Mouse (Mus musculus) spleen, postnatal 4 days (tissue): ENCODE data around the gene Pom121.

Source experiments
- DNase-seq, 2 experiments: peaks; one replicate each; pipeline ENCODE4 v3.0.0; 2022; ENCODE audit warnings: low spot score in 2 of 2

Pom121 gene

GRCm38 (mm10) chr5:135394004-135394823 is at the start of gene Pom121:
Gene Pom121 (minus strand): TSS chr5:135394546.
- peak; percentile 83 to 93 for DNase-seq

DNA sequence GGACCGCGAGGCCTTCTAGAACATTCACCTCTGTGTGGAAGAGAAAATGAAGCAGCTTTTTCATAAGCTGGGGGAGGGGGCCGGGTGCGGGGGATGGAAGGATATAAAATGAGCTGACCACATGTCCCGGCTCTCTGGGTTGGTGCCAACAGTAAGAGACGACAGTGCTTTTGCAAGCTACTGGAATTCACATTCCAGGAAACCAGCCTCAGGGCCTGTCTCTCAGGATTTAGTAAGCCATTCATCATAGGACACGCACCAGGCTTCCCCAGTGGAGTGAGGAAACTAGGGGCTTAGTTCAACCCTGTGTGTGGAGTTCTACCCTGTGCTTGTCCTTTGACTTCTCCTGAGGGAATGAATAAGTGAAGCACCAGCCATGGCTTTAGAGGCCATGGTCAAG is 48.1 kb upstream of the Pom121 start:
- DNase-seq = no peak

- DNase-seq = no peak
Observed at GRCm38 (mm10) chr5:135435039-135435438, 40.7 kb upstream of the Pom121 start.

DNA sequence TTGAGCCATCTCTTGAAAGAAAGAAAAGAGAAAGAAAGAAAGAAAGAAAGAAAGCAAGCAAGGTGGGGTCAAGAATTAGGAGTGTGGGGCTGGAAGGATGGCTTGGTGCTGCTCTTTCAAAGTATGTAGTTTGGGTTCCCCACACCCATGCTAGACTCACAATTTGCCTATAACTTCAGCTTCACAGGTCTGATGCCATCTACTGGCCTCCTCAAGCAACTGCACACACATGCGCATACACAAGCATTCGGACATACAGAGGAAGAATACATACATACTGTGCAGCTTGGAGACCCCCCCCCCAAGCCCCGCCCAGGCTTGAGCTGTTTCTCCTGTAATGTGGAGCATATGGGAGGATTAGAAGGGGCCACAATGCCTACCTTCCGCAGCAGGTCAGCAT is 39.5 kb upstream of the Pom121 start:
- DNase-seq = no peak

DNA sequence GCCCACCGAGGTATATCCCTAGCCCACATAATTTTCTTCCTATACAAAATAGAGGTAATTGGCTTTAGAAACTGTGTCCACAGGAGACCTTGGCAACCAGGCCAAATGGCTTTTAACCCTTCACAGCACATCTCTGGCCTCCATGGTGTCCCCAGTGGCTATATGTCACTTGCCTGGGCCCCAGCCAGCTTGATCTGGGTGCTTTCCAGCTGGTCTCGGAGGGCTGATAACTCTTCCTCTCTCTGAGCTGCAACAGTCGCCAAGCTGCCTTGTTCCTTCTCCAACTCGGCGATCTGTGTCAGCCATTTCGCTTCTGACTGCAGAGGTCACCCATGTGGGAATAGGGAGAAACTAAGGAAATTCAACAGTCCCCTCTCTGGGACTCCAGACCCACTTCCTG is 36.8 kb upstream of the Pom121 start:
- DNase-seq = no peak

DNA sequence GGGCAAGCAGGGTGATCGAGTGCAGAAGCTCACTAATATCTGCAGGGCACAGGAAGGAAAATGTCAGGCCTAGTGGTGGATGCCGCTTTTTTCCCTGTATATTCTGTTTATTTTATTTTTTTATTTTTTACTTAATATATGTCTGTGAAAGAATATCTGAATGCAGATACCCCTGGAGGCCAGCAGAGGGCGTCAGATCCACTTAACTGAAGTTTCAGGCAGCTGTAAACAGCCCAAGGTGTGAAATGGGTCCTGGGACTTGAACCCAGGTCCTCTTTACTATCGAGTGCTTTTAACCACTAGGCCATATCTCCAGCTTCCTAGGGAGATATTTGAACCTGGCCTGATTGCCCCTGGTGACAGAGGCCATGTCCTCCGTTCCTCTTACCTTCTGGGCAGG is 34.4 kb upstream of the Pom121 start:
- no peak for DNase-seq

DNA sequence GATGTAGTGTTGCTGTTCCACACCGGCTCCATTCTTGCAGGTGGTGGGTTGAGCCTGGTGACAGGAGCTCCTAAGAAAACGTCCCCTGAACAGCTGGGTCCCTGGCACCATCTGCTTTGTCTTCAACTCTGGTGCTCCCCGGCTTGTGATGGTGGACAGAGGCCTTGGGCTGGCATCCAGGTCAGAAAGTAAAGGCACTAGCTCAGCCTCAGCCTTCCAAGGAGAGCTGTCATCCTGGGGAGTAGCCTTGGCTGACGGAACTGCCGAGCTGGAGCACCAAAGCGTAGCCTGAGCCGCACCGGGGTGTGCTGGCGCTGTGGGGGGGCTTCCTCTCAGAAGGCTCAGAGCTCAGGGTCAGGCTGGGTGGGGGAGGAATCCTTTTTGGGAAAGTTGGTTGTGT is 15.9 kb upstream of the Pom121 start:
- no peak for DNase-seq

GRCm38 (mm10) chr5:135408114-135408513 is 13.8 kb upstream of the Pom121 start:
- no peak for DNase-seq

- no peak for DNase-seq
Observed at GRCm38 (mm10) chr5:135405437-135405836, 11.1 kb upstream of the Pom121 start.

DNA sequence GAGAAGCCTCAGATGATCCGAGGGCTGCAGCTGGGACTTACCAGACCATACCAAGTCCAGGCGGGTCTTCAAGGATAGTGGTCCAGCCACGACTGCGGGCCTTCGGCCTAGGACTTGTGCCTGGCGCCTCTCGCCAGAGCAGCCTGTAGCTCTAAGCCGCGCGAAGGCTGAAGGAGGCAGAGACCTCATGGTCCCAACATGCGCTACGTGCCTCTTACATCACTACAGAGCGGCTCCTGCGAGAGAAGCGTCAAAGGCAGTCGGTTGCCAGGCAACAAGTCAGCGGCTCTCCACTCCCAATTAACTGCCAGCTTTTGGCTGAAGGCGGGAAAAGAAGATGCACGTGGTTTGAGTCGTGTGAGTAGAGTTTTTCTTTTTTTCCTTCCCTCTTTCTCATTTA is 10.3 kb upstream of the Pom121 start:
- DNase-seq = no peak

DNA sequence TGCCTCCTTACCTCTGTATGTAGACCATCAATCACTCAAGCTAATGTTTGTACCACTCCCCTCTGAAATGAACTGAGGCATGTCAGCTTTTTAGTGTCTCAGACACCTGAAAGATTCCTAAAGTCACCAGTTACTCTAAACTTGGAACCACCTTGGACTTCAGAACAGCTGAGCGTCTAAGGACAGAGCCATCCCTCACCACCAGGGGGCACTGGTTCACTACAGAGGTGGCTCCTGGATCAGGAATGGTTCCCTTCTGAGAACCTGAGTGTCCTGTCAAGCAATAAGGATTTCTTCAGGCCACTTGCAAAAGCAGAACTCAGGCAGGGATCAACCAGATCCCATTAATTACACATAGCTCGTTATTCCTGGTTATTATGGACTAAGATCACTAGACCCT is 5.9 kb upstream of the Pom121 start:
- peak; percentile 73 to 91 for DNase-seq

DNA sequence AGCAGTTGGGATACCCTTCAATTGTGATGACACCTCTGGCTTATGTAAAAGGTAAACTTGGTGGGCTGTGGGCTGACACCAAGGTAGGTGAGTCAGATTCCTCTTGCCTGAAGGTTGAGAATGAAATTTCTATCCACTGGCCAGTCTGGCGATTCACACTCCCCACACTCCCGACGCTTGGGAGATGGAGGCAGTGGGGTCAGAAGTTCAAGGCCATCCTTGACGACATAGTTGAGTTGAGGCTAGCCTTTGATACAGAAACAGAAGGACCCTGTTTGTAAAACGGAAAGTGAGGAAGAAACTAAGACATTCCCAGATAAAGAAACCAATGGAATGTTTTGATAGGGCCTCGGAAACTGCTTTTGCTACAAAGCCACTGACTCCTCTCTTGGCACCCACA is 5.0 kb upstream of the Pom121 start:
- DNase-seq = no peak

DNA sequence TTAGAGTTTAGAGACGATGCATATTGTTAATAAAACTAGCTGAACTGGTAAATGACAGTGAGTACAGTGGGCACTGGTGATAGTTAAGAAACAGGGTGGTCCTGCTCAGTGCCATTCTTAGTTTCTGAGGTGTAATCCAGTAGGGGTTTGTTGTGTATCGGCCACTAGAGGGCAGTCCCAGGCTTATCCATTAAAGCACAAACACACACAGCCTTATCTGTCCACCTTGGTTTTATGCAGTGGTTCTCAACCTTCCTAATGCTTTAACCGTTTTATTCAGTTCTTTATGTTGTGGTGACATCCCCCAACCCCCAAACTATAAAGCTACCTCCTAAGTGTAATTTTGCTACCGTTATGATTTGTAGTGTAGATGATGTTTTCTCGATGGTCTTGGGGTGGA is 1.5 kb upstream of the Pom121 start:
- DNase-seq = peak; percentile 35 to 73

DNA sequence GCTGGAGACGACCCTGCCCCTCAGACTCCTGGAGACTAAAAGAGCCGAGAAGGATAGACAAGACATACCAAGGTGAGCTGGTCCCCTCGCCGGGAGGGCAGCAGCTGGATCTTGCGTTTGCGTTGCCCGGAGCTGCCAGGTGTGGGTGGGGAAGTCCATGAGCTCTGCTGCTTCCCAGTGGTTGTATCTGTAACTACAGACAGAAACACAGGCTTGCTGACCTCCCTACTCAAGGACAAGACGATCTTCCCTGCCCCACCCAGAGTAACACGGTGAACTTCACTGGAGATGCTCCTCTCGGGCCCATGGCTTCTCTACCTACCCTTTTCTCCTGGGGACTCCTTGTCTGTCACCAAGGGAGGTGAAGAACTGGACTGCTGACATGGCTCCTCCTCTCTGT is 10.6 kb downstream of the Pom121 start:
- DNase-seq = no peak

- DNase-seq = no peak
Observed at GRCm38 (mm10) chr5:135382746-135383145, 11.6 kb downstream of the Pom121 start.

GRCm38 (mm10) chr5:135381356-135381925 is 12.9 kb downstream of the Pom121 start:
- DNase-seq = no peak

DNA sequence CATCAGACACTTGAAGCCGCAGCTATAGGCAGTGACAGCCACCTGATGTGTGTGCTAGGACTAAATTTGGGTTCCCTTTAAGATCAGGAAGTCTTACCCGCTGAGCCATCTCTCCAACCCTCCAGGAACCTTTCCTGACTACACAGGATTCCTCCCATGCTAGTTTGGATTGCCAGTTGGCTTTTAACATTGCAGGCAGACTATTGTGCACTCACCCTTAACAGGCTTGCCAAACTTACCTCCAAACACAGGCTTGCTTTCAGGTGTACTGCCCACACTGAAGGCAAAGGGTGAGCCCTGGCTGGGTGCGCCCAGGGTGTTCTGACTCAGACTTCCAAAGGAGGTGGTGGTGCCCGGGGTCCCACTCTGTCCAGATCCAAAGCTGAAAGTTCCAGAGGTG is 13.7 kb downstream of the Pom121 start:
- DNase-seq = no peak

- DNase-seq = no peak
Observed at GRCm38 (mm10) chr5:135376341-135376740, 18.0 kb downstream of the Pom121 start.

GRCm38 (mm10) chr5:135375167-135375566 is 19.2 kb downstream of the Pom121 start:
- DNase-seq = no peak

GRCm38 (mm10) chr5:135373601-135374000 is 20.7 kb downstream of the Pom121 start:
- no peak for DNase-seq

GRCm38 (mm10) chr5:135371195-135371594 is 23.2 kb downstream of the Pom121 start:
- no peak for DNase-seq

DNA sequence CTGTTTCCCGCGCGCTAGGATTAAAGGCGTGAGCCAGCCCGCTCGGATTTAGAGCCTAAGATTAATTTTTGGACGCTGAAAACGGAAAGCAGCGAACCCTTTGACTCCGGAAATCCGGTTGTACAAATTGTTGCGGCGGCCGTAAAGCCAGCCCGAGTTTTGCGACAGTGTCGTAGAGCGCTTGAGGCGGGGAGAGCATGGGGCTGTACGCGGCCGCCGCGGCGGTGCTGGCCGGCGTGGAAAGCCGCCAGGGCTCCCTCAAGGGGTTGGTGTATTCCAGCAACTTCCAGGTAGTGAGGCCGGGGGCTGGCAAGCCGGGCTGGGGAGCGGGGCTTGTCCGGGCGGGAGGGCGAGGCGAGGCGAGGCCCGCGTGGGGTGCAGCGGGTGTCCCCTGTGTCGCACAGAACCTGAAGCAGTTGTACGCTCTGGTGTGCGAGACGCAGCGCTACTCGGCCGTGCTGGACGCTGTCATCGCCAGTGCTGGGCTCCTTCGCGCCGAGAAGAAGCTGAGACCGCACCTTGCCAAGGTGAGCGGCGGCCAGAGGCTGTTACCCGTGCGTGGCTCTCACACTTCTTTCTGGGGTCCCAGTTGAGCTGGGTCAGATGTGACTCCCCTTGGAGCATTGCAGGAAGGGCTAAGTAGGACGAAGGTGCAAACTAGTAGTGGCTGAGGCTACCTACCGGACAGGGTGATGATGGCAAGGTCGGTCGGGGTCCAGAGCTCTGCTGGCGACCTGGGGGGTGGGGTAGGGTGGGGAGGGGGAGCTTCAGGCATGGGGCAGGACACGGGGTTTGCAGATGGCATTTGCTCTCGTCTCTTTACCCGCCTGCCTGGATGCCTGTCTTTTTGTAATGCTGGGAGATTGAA is 24.3 kb downstream of the Pom121 start, which contains the start of gene Nsun5:
Nsun5 (plus strand) TSS at position 167 of the 868 bp plus-strand sequence.
- DNase-seq = peak; percentile 95 to 98
